Mouse (Mus musculus) kidney, postnatal 4 days (tissue): ENCODE results near the gene Obox6.
A peak's percentile ranks its signal among the peaks of the same experiment; 100 is the strongest.

Source experiments
- DNase-seq, 2 experiments: peaks; one replicate each; pipeline ENCODE4 v3.0.0; 2021; ENCODE audit warnings: mixed read lengths in 2 of 2

Obox6 gene

DNA sequence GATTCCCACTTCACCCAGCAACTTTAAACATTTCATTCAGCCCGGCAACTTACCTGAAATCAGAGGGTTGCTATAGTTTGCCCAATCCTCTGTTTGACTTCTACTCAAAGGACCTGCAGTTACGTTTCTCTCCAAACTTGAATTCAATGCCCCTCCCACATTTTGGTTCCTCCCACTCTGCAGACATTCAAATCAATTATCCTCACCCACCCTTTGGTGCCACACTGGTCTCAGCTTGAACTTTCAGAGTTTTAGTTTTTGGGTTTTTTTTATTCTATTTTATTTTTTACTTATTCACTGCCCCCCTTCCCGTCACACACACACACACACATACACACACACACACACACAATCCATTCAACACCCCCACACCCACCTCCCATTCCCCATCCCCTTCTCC lies at the start of gene Obox6:
Obox6 (minus strand) TSS at position 101 of the 400 bp plus-strand sequence.
- no peak for DNase-seq

DNA sequence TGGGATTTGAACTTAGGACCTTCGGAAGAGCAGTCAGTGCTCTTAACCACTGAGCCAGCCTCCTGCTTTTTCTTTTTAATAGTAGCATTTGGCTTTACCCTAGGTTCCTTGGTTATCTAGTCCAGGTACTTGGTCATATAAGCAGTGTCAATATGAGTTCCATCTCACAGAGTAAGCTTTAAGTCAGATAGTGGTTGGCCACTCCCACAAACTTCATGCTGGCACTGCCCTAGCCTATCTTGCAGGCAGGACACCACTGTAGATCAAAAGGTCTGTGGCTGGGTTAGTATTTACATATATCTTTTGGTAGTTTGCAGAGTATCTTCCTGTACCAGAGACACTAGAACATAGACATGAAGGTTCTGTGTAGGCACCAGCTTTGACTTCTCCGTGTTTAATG lies 44.6 kb upstream of the Obox6 start:
- no peak for DNase-seq

DNA sequence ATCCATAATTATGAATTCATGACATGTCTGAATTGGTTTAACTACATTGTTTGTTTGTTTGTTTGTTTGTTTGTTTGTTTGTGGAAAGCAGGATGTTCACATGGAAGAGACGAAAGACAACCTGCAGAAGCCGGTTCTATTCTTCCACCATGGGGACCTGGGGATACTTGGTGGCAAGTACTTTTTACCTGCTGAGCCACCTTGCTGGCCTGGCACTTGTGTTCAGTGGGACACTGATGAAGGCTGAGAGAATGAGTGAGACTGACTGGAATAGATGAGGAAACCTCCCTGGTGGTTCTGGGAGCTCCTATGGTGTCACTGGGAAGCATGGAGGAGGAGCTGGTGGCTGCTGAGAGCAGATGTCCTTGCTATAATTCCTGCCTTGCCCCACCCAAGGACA lies 42.8 kb upstream of the Obox6 start, which contains the start of gene Crxos:
Crxos (plus strand) TSS at position 301 of the 400 bp plus-strand sequence.
- DNase-seq: no peak

DNA sequence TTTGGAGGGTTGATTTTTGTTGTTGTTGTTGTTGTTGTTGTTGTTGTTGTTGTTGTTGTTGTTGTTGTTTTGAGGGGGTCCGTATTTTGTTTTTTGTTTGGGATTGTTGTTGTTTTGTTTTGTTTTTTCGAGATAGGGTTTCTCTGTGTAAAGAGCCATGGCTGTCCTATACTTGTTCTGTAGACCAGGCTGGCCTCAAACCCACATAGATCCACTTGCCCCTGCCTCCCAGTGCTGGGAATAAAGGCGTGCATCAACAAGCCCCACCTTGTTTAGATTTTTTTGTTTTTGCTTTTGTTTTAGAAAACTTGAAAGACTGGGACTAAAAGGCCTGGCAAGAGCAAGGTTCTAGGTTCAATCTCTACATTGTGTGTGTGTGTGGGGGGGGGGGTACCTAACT lies 42.4 kb upstream of the Obox6 start:
- DNase-seq: no peak

DNA sequence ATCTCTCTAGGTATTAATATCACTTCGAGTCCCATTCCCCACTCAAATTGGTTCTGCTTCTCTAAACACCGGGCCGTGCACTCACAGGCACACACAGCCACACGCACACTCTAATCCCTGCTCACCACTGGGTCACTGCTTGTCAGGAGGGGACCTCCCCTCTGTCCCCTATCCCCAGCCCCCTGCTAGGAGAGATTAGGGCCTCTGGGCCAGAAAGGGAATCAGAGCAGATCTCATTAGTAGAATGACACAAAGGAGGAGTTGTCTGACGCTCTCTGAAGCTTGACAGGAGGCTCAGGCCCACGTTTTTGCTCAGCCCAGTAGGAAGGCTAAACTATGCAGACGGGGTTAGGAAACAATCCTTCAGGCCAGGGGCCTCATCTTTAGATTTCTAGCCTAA lies 41.9 kb upstream of the Obox6 start:
- no peak for DNase-seq

DNA sequence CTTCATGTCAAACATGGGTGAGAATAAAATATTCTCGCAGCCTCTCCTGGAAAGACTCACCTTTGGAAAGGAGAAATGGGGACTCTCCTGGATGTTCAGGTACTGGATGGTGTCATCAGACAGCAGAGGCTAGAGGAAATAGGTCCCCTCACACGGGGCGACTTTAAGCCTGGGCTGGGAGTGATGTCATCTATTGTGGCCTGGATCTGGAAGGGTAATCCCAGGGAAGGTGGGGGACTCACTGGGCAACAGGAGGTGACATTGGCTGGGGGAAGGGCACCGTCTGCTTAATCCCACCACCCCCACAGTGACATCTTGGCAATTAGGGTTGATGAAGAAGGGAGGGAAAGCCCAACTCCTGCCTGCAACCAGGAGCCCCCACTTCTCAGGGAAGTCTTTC lies 40.3 kb upstream of the Obox6 start, which contains the start of gene Crx:
Crx (minus strand) TSS at position 213 of the 400 bp plus-strand sequence.
- no peak for DNase-seq

DNA sequence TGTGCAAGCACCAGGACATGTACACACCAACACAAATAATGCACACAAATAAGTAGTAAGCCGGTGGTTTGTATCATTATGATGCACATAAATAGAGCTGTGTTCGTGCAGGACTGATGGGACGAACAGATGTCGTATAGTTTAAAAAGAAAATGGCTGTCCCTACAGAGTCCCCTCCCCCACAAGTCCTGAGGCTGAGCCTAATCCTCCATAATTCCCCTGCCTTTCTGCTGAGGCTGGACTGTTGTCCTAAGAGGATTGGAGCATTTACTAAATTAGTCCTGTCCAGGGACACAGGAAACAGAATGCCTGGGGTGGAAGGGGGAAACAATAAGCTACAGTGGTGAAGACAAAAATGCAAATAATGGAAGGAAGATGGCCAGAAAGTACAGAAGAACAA lies 24.6 kb upstream of the Obox6 start:
- DNase-seq: no peak

DNA sequence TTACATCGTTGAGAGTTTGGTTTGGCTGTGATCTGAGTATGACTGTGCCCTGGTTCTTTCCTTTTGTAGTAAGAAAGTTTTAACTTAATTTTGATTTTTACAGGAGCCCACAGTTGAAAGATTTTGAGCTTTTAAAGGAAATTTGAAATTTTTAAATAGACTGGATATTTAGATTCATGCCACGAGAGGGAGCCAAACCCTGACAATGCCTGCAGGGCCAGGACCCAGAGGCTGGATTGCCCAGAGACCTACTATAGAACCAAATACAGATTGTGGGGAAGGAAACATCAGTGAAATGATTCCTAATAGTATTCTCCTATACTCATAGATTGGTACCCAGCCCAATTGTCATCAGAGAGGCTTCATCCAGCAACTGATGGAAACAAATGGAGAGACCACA lies 20.2 kb upstream of the Obox6 start:
- DNase-seq: peak; percentile 2 to 5
